Mouse (Mus musculus): ENCODE results near the gene Cdc27. TPM values are rescaled to one million over a fixed set of nuclear protein-coding genes. Genes with fewer than 3 reads are reported as not detected.
A peak's percentile ranks its signal among the peaks of the same experiment; 100 is the strongest.

Gene Cdc27
- polyA plus RNA-seq, 1 experiment, result 16.2 TPM

- Histone ChIP-seq H3K4me3 (replicated peaks; ENCODE audit: control insufficient read depth, low read depth, low read length) (no peak overlapping the region), H3K27ac (ENCODE audit: control insufficient read depth, insufficient read depth, low read depth, low read length, poor library complexity) (no peak overlapping the region), H3K4me1 (ENCODE audit: control insufficient read depth, insufficient read depth, low read length) (no peaks in the 10 kb centered on the region; the same call in 1 of the 2 replicates)
- TF ChIP-seq CTCF (IDR thresholded peaks at IDR 0.05; ENCODE audit: control insufficient read depth, insufficient read depth, low read length), result no peak
- TF ChIP-seq POLR2A (IDR thresholded peaks at IDR 0.05; ENCODE audit: borderline replicate concordance, control insufficient read depth, low read depth, low read length), result no peak
- WGBS, result 74% methylated on average over 6 of the region's 6 CpGs
These were observed 15.7 kb upstream of the Cdc27 start for GRCm38 (mm10) chr11:104566097-104566496.

GRCm38 (mm10) chr11:104565172-104565571 is 14.8 kb upstream of the Cdc27 start:
- H3K4me3 ChIP-seq (replicated peaks; ENCODE audit: control insufficient read depth, low read depth, low read length), result no peak overlapping the region
- H3K27ac ChIP-seq (ENCODE audit: control insufficient read depth, insufficient read depth, low read depth, low read length, poor library complexity), result no peak overlapping the region
- TF ChIP-seq POLR2A (IDR thresholded peaks at IDR 0.05; ENCODE audit: borderline replicate concordance, control insufficient read depth, low read depth, low read length), result no peak
- TF ChIP-seq CTCF (IDR thresholded peaks at IDR 0.05; ENCODE audit: control insufficient read depth, insufficient read depth, low read length), result no peak
- no peaks in the 10 kb centered on the region; the same call in 1 of the 2 replicates for H3K4me1 ChIP-seq (ENCODE audit: control insufficient read depth, insufficient read depth, low read length)
- WGBS, result 62% methylated on average over 9 of the region's 9 CpGs

GRCm38 (mm10) chr11:104563496-104563895 is 13.1 kb upstream of the Cdc27 start:
- Histone ChIP-seq H3K27ac (ENCODE audit: control insufficient read depth, insufficient read depth, low read depth, low read length, poor library complexity) (no peak overlapping the region), H3K4me3 (replicated peaks; ENCODE audit: control insufficient read depth, low read depth, low read length) (no peak overlapping the region), H3K4me1 (ENCODE audit: control insufficient read depth, insufficient read depth, low read length) (no peaks in the 10 kb centered on the region; the same call in 1 of the 2 replicates)
- WGBS, result 64% methylated on average over 1 of the region's 1 CpGs
- TF ChIP-seq POLR2A (IDR thresholded peaks at IDR 0.05; ENCODE audit: borderline replicate concordance, control insufficient read depth, low read depth, low read length), result no peak
- TF ChIP-seq CTCF (IDR thresholded peaks at IDR 0.05; ENCODE audit: control insufficient read depth, insufficient read depth, low read length), result no peak

GRCm38 (mm10) chr11:104560971-104561370 is 10.6 kb upstream of the Cdc27 start:
- WGBS, result 87% methylated on average over 2 of the region's 2 CpGs
- H3K4me3 ChIP-seq (replicated peaks; ENCODE audit: control insufficient read depth, low read depth, low read length), result no peak overlapping the region
- H3K27ac ChIP-seq (ENCODE audit: control insufficient read depth, insufficient read depth, low read depth, low read length, poor library complexity), result no peak overlapping the region
- TF ChIP-seq CTCF (IDR thresholded peaks at IDR 0.05; ENCODE audit: control insufficient read depth, insufficient read depth, low read length) (no peak), POLR2A (IDR thresholded peaks at IDR 0.05; ENCODE audit: borderline replicate concordance, control insufficient read depth, low read depth, low read length) (no peak)
- no peaks in the 10 kb centered on the region; the same call in 1 of the 2 replicates for H3K4me1 ChIP-seq (ENCODE audit: control insufficient read depth, insufficient read depth, low read length)

GRCm38 (mm10) chr11:104558651-104559403 is 8.4 kb upstream of the Cdc27 start:
- TF ChIP-seq POLR2A (IDR thresholded peaks at IDR 0.05; ENCODE audit: borderline replicate concordance, control insufficient read depth, low read depth, low read length), result no peak
- TF ChIP-seq CTCF (IDR thresholded peaks at IDR 0.05; ENCODE audit: control insufficient read depth, insufficient read depth, low read length), result no peak
- 69% methylated on average over 4 of the region's 4 CpGs for WGBS
- Histone ChIP-seq H3K27ac (ENCODE audit: control insufficient read depth, insufficient read depth, low read depth, low read length, poor library complexity) (no peak overlapping the region), H3K4me1 (ENCODE audit: control insufficient read depth, insufficient read depth, low read length) (peaks cover 2% of the 10 kb centered on the region), H3K4me3 (replicated peaks; ENCODE audit: control insufficient read depth, low read depth, low read length) (no peak overlapping the region)

- no peak overlapping the region for H3K27ac ChIP-seq (ENCODE audit: control insufficient read depth, insufficient read depth, low read depth, low read length, poor library complexity)
- 51% methylated on average over 4 of the region's 4 CpGs for WGBS
- H3K4me3 ChIP-seq (replicated peaks; ENCODE audit: control insufficient read depth, low read depth, low read length), result no peak overlapping the region
- TF ChIP-seq POLR2A (IDR thresholded peaks at IDR 0.05; ENCODE audit: borderline replicate concordance, control insufficient read depth, low read depth, low read length), result no peak
- no peak for TF ChIP-seq CTCF (IDR thresholded peaks at IDR 0.05; ENCODE audit: control insufficient read depth, insufficient read depth, low read length)
- H3K4me1 ChIP-seq (ENCODE audit: control insufficient read depth, insufficient read depth, low read length), result peaks cover 2% of the 10 kb centered on the region
These were observed 7.6 kb upstream of the Cdc27 start for GRCm38 (mm10) chr11:104558065-104558464.

- peak overlapping the region; percentile 87 for H3K4me3 ChIP-seq (replicated peaks; ENCODE audit: control insufficient read depth, low read depth, low read length)
- peak overlapping the region; percentile 89 for H3K27ac ChIP-seq (ENCODE audit: control insufficient read depth, insufficient read depth, low read depth, low read length, poor library complexity)
- under 1% methylated on average over 53 of the region's 53 CpGs for WGBS
- H3K4me1 ChIP-seq (ENCODE audit: control insufficient read depth, insufficient read depth, low read length), result no peaks in the 10 kb centered on the region; the same call in 1 of the 2 replicates
- peak; percentile 47; the same call in 1 of the 2 replicates for TF ChIP-seq POLR2A (IDR thresholded peaks at IDR 0.05; ENCODE audit: borderline replicate concordance, control insufficient read depth, low read depth, low read length)
- TF ChIP-seq CTCF (IDR thresholded peaks at IDR 0.05; ENCODE audit: control insufficient read depth, insufficient read depth, low read length), result peak; percentile 13; the same call in 1 of the 2 replicates
These were observed 698 bp downstream of the Cdc27 start for GRCm38 (mm10) chr11:104549438-104550405.

GRCm38 (mm10) chr11:104547502-104547901 is 2.9 kb downstream of the Cdc27 start:
- Histone ChIP-seq H3K4me3 (replicated peaks; ENCODE audit: control insufficient read depth, low read depth, low read length) (no peak overlapping the region), H3K4me1 (ENCODE audit: control insufficient read depth, insufficient read depth, low read length) (no peaks in the 10 kb centered on the region; the same call in 1 of the 2 replicates), H3K27ac (ENCODE audit: control insufficient read depth, insufficient read depth, low read depth, low read length, poor library complexity) (no peak overlapping the region)
- 65% methylated on average over 3 of the region's 3 CpGs for WGBS
- TF ChIP-seq POLR2A (IDR thresholded peaks at IDR 0.05; ENCODE audit: borderline replicate concordance, control insufficient read depth, low read depth, low read length) (no peak), CTCF (IDR thresholded peaks at IDR 0.05; ENCODE audit: control insufficient read depth, insufficient read depth, low read length) (no peak)
